Mouse (Mus musculus) megakaryocyte, embryonic 14.5 days (primary cell): ENCODE measurements at regions not wholly inside any gene's neighbourhood (a gene's known extent, or its start where the extent isn't known, plus 50 kb on each side); places are given as distances from the start of the nearest gene placed in this dataset.

Experiments
- FLI1 ChIP-seq: IDR thresholded peaks from 2 replicates; pipeline ENCODE4 v1.6.1; 2012; ENCODE audit warnings: low read length, inconsistent platforms, mixed read lengths
- GATA1 ChIP-seq: IDR thresholded peaks from 3 replicates; pipeline ENCODE4 v1.6.1; 2012; ENCODE audit warnings: mixed read lengths, low read length, inconsistent platforms, borderline replicate concordance

DNA sequence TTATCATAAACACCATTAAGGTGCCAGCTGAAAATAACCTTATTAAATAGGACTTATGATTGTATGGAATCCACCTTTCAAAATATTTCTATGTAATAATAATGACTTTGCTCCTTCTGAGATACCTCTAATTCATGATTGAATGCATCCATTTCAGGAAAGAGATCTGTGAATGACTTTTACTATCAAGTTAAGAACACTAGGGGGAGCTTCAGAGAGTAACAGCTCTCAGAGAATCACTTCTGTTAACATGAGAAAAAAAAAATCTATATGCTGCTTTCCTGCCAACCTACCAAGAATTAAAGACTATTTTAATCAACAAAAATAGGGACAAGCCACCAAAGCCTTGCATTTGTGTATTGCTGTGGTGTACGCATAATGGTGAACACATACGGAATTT, 428.4 kb upstream of the Robo2 start:
- TF ChIP-seq GATA1 (no peak), FLI1 (no peak)
